Mouse (Mus musculus): ENCODE measurements around the gene Klf5.

DNA sequence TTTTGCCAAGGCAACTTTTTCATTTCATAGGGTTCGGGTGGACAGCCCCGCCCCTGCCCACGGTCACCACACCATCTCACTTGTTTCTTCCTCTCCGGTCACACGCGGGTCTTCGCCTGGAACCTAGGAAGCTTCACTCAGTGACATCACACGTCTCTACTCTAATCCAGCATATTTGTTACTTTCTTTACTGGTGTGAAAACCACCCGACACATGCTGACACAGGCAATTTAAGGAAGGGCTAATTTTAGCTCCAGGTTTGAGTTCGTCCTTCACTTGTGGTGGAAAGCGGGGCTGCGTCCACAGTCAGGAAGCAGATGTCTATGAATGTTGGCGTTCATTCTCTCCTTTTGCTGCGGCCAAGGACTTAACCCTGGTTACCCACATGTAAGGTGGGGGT lies 32.7 kb upstream of the Klf5 start:
- TF ChIP-seq CTCF (IDR thresholded peaks at IDR 0.05; ENCODE audit: extremely low read depth, insufficient read length, insufficient replicate concordance, low read depth, low read length) (no peak), POLR2A (IDR thresholded peaks at IDR 0.05; ENCODE audit: low read depth, low read length) (no peak)
